Mouse (Mus musculus) heart, postnatal 0 days (tissue): ENCODE measurements around the gene Rap2b. TPM values are rescaled to one million over a fixed set of nuclear protein-coding genes. Genes with fewer than 3 reads are reported as not detected.
A peak's percentile ranks its signal among the peaks of the same experiment; 100 is the strongest.

ENCODE experiments used
- ATAC-seq: fragments of 200-750 bp; cut with Nextera tagmentation; 2 replicates; pipeline ENCODE4 v1.8.0; 2017; ENCODE audit warnings: low read depth, moderate number of reproducible peaks, moderate library complexity; ENCODE audit not compliant: insufficient read depth
- DNase-seq: peaks from one replicate; pipeline ENCODE4 v3.0.0-alpha.2; 2016; ENCODE audit warnings: low spot score
- H3K27ac ChIP-seq: fragments of 300-500 bp; sonication (generic); 2 replicates; pipeline ENCODE4 v1.5.1; 2014; ENCODE audit warnings: low read depth, mild to moderate bottlenecking
- H3K27me3 ChIP-seq: fragments of 300-500 bp; sonication (generic); 2 replicates; pipeline ENCODE4 v1.6.1; 2014; ENCODE audit warnings: low read length, mixed read lengths; ENCODE audit not compliant: control insufficient read depth, insufficient read depth
- H3K36me3 ChIP-seq: fragments of 300-500 bp; sonication (generic); replicated peaks from 2 replicates; pipeline ENCODE4 v1.6.1; 2014; ENCODE audit warnings: low read length, mixed read lengths; ENCODE audit not compliant: control insufficient read depth, insufficient read depth
- H3K4me1 ChIP-seq: fragments of 300-500 bp; sonication (generic); 2 replicates; pipeline ENCODE4 v1.6.1; 2014; ENCODE audit warnings: antibody characterized with exemption; ENCODE audit not compliant: control insufficient read depth, insufficient read depth
- H3K4me2 ChIP-seq: fragments of 300-500 bp; sonication (generic); 2 replicates; pipeline ENCODE4 v1.6.1; 2014; ENCODE audit warnings: low read depth, mild to moderate bottlenecking, low read length, moderate library complexity
- H3K4me3 ChIP-seq: fragments of 300-500 bp; sonication (generic); 2 replicates; pipeline ENCODE4 v1.5.1; 2014; ENCODE audit warnings: low read depth, low read length
- H3K9ac ChIP-seq: fragments of 300-500 bp; sonication (generic); replicated peaks from 2 replicates; pipeline ENCODE4 v1.6.1; 2014; ENCODE audit warnings: low read depth, low read length, mixed read lengths
- H3K9me3 ChIP-seq: fragments of 300-500 bp; sonication (generic); replicated peaks from 2 replicates; pipeline ENCODE4 v1.6.1; 2016; ENCODE audit warnings: low read length; ENCODE audit not compliant: control insufficient read depth
- CTCF ChIP-seq: IDR thresholded peaks from 2 replicates; pipeline ENCODE4 v1.5.1; 2016; ENCODE audit warnings: antibody characterized with exemption, control low read depth, low read depth
- EP300 ChIP-seq: IDR thresholded peaks from 2 replicates; pipeline ENCODE4 v1.6.1; 2016; ENCODE audit warnings: antibody characterized with exemption, low read depth
- WGBS: fragments of 180-500 bp; shearing (Covaris S2); extraction: QIAGEN DNeasy Blood & Tissue Kit; methylation state at CpG from one replicate; pipeline ENCODE4 v1.1.7; 2014; 5-methylcytosine and 5-hydroxymethylcytosine counted together
- polyA plus RNA-seq: library from polyadenylated mRNA; unstranded; fragments of >200 nt; fragmentation: Nextera tagmentation; extraction: Ambion mirVana; gene quantifications from 2 replicates; pipeline ENCODE4 v1.2.1, GENCODE M21; 2015
- total RNA-seq: library from RNA; depleted of rRNA; stranded (reverse); fragments of >200 nt; gene quantifications from 2 replicates; pipeline ENCODE4 v1.2.3, GENCODE M21; 2014; ENCODE audit warnings: low replicate concordance; rRNA removed

Gene Rap2b
- total RNA-seq: 2.1 and 4.2 TPM in 2 replicates
- polyA plus RNA-seq: 4.7 and 5.1 TPM in 2 replicates

DNA sequence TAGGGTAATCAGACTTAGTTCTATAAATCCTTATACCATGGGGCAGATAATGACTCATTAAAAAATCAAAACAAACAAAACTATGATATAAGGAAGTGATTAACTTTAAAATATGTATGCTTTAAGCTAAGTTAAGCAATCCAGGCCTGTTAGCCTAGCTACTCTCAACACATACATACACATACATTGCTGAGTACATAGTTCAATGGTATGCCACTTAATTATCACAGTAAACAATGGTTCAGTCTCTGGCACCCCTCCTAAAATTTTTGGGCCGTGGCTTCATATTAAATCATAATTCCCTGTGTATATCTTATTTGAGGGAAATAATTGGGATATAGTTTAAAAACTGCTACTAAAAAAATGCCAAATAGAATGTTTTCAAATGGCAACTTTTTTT, at the start of gene Rap2b:
Gene Rap2b, plus strand, starts transcription at position 301 of the 400 bp plus-strand sequence.
- Histone ChIP-seq H3K9ac (no peak within 1 kb of the TSS), H3K4me2 (peak within 1 kb of the TSS; percentile 94; the same call in 1 of the 2 replicates), H3K4me3 (no peak within 1 kb of the TSS), H3K27ac (no peak within 1 kb of the TSS), H3K36me3 (no peaks in the 10 kb centered on the region), H3K9me3 (no peaks in the 10 kb centered on the region), H3K27me3 (no peaks in the 10 kb centered on the region), H3K4me1 (peaks cover 6% of the 10 kb centered on the region; the same call in 1 of the 2 replicates)
- no peak for TF ChIP-seq EP300
- TF ChIP-seq CTCF: no peak
- no peak for ATAC-seq
- no peak for DNase-seq
- WGBS: 83% methylated on average over 1 of the region's 1 CpGs

DNA sequence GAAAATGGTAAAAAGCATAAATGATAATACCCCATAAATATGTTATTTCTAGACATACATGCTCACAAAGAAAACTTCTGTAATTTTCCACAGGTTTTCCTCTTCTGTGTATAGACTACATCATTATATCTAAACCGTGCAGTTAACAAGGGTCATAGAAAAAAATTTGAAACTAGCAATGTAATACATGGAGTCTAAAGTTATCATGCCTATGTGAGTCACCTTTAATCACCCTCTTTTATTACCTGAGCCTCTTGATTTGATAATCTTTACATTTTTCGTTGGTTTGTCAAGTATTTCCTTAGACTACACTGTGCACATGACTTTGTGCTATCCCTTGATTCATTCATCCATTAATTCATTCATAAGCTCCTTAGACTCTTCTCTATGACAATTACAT, 46.4 kb upstream of the Rap2b start:
- H3K4me1 ChIP-seq: no peaks in the 10 kb centered on the region
- no peak overlapping the region for H3K27ac ChIP-seq
- H3K9ac ChIP-seq: no peak overlapping the region
- no peak for DNase-seq
- H3K36me3 ChIP-seq: no peaks in the 10 kb centered on the region
- WGBS: 60% methylated on average over 2 of the region's 2 CpGs
- no peak overlapping the region for H3K4me3 ChIP-seq
- H3K9me3 ChIP-seq: no peaks in the 10 kb centered on the region
- no peak for ATAC-seq
- no peaks in the 10 kb centered on the region for H3K27me3 ChIP-seq
- TF ChIP-seq CTCF: no peak
- TF ChIP-seq EP300: no peak
- no peak overlapping the region for H3K4me2 ChIP-seq

DNA sequence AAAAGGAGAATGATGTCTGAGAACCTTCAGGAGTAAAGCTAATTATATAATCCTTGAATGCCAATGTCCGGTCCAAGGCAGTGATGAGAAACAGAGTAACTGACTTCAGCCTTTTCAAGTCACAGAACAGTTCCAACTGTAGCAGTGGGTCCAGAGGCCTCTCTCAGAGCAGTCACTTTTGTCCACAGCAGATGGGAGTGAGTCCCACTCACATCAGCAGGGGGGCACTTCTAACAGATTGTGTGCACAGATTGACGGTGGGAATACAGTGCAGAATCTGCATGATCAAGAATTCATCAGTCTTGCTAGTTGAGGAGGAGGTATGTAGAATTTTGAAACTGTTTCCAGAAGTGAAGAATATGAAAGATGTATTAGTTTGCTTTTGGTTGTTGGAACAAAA, 41.4 kb upstream of the Rap2b start:
- Histone ChIP-seq H3K27me3 (no peaks in the 10 kb centered on the region), H3K36me3 (no peaks in the 10 kb centered on the region), H3K4me1 (no peaks in the 10 kb centered on the region), H3K9me3 (no peaks in the 10 kb centered on the region), H3K27ac (no peak overlapping the region), H3K4me2 (no peak overlapping the region), H3K4me3 (no peak overlapping the region), H3K9ac (no peak overlapping the region)
- ATAC-seq (no peak), DNase-seq (no peak)
- TF ChIP-seq CTCF (no peak), EP300 (no peak)
- 72% methylated on average over 2 of the region's 2 CpGs for WGBS

DNA sequence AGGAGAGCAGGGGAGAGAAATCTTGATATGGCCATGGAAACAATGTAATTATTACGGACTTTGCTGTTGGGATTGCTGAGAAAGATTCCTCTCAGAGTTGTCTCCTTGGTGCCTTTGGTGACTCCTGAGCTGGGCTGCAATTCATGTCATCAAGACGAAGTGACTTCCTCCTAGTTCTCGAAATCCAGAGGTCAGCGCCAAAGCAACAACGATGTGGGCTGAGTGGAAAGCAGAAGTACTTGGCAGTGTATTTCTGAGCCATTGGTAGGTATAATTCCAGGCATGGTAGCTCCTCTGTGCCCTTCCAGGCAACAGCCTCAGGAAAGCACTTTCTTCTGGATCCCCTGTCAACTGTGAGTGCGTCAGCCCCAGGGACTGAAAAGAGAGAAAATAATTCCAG, 39.8 kb upstream of the Rap2b start:
- no peak for DNase-seq
- TF ChIP-seq CTCF (no peak), EP300 (no peak)
- ATAC-seq: no peak

DNA sequence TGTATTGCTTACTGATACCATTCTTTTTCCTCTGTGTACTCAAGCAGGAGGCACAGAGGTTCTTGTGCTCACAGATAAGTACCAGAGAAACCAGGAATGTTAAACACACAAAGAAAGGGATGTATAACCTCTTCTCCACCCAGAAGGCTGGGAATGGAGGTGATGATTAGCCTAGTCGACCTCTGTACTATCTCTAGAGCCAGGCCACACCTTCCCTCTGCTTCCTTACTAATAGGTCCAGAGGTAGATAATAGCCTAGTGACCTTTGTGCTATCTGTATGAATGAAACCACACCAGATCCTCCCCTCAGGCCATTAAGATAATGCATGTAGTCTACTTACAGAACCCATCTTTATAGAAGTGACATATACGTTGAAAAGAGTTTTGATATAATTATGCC, 25.2 kb upstream of the Rap2b start:
- Histone ChIP-seq H3K4me3 (no peak overlapping the region), H3K9ac (no peak overlapping the region), H3K27ac (no peak overlapping the region), H3K9me3 (no peaks in the 10 kb centered on the region), H3K36me3 (no peaks in the 10 kb centered on the region), H3K27me3 (no peaks in the 10 kb centered on the region), H3K4me2 (no peak overlapping the region), H3K4me1 (no peaks in the 10 kb centered on the region)
- DNase-seq (no peak), ATAC-seq (no peak)
- WGBS: 13% methylated on average over 2 of the region's 2 CpGs
- TF ChIP-seq EP300 (no peak), CTCF (no peak)

More for the DNA sequence above, 39.8 kb upstream of the Rap2b start:
- no peak overlapping the region for H3K9ac ChIP-seq
- H3K27me3 ChIP-seq: no peaks in the 10 kb centered on the region
- no peak overlapping the region for H3K4me3 ChIP-seq
- no peaks in the 10 kb centered on the region for H3K4me1 ChIP-seq
- WGBS: 57% methylated on average over 6 of the region's 6 CpGs
- H3K9me3 ChIP-seq: no peaks in the 10 kb centered on the region
- H3K36me3 ChIP-seq: no peaks in the 10 kb centered on the region
- no peak overlapping the region for H3K27ac ChIP-seq
- H3K4me2 ChIP-seq: 0 out of 2 replicates have a peak overlapping the region, but pooled peaks have one; percentile 25

DNA sequence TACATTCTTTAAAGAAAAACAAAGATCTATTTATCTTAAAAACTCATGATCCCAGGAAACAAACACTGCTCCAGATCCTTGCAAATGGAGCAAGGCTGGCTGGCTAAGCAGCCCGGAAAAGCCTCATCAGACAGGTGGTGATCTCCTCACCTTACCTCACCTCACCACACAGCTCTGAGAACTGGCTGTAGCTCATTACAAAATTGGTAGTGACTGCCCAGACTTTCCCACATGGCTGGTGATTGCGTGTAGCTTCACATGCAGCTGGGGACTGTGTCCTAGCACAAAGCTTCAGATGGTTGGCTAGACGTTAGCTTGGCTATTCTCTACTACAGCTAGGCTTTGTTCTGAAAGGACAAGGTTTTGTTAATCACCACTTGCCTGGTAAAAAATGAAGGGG, 24.2 kb upstream of the Rap2b start:
- H3K27me3 ChIP-seq: no peaks in the 10 kb centered on the region
- H3K36me3 ChIP-seq: no peaks in the 10 kb centered on the region
- H3K4me3 ChIP-seq: no peak overlapping the region
- no peak overlapping the region for H3K27ac ChIP-seq
- H3K4me2 ChIP-seq: no peak overlapping the region
- no peak for ATAC-seq
- DNase-seq: no peak
- TF ChIP-seq CTCF: no peak
- no peak for TF ChIP-seq EP300
- WGBS: 72% methylated on average over 3 of the region's 3 CpGs
- H3K9ac ChIP-seq: no peak overlapping the region
- no peaks in the 10 kb centered on the region for H3K4me1 ChIP-seq
- no peaks in the 10 kb centered on the region for H3K9me3 ChIP-seq
